Mouse (Mus musculus): ENCODE measurements at regions not wholly inside any gene's neighbourhood (a gene's known extent, or its start where the extent isn't known, plus 50 kb on each side); places are given as distances from the start of the nearest gene placed in this dataset.
A peak's percentile ranks its signal among the peaks of the same experiment; 100 is the strongest.

DNA sequence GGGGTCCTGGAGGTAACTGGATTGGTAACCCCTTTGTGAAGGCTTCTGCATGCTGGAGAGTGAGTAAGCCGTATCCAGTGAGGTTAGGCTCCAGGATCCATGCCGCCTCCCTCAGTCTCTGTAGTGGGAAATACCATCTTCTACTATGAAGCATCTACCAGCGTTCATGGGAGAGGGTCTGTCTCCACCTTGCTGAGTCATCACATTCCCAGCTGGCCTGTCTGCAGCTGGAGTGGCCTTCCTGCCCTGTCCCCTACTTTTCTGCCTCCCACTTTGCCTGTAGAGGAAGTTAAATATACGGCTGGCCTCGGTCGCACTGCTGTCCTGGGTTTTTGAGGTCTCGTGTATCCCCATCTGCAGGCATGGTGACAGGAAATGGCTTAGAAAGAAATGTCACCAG lies 78.0 kb upstream of the Sec14l1 start:
- no peak for DNase-seq (ENCODE audit: low read depth)

DNA sequence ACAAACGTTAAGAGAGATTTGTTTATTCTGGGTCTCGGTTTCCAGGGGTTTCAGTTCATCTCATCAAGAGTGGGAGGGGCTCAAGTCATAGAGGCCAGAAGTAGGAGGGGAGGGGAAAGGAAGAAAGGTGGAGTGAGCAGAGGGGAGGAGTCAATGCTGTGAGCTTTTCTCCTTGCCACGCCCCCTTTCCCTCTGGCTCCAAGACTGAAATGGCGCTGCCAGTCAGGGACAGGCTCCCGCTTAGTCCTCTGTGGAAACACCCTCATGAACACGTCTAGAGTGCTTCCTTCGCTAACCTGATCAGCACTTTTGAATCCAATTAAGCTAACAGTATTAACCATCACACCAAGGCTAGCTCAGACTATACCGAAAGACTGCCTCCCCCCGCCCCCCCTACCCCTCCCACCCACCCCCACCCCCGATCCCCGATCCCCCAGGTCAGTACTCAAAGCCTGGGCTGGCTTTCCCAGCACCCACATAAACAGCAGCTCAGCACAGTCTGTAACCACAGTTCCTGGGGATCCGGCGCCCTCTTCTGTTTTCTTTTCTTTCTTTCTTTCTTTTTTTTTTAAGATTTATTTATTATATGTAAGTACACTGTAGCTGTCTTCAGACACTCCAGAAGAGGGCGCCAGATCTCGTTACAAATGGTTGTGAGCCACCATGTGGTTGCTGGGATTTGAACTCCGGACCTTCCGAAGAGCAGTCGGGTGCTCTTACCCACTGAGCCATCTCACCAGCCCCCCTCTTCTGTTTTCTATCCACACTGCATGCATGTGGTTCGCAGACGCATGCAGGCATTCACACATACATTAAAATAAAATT lies 76.5 kb upstream of the Sec14l1 start:
- peak; percentile 35 for DNase-seq (ENCODE audit: low read depth)

DNA sequence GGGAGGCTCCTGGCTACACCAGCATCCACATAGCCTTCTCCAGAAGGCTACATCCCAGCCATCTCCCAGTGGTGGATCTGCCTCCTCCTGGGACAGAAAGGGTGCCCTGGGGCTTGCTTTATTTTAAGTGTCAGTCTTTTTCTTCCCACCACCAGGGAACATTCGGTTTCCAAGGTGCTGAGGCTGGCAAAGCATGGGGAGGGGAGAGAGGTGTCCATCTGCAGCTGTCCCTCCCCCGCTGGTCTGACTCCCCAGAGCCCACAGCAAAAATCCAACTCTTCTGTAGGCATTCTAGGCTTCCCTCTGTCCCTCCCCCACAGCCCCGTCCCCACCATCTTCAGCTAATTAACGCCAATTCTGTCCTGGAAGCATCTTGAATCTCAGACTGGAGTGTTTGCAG lies 74.1 kb upstream of the Sec14l1 start:
- no peak for DNase-seq (ENCODE audit: low read depth)

DNA sequence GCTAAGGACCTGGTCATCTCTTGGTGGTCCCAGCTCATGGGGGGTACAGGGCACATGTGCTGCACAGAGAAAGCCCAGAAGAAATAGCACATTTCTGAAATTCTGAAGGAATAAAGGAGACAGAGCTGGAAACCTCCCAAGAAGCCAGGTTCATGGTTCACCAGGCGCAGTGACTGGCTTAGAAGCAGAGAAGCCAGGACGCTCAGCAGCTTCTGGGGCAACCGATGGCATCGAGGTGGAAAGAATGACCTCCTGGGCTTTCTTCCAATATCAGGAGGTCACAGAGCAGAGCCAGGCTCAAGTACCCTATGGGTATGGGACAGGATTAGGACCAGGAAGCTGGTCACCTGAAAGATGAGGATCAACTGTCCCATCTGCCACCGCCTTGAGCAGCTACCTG lies 72.6 kb upstream of the Sec14l1 start:
- no peak for DNase-seq (ENCODE audit: low read depth)

DNA sequence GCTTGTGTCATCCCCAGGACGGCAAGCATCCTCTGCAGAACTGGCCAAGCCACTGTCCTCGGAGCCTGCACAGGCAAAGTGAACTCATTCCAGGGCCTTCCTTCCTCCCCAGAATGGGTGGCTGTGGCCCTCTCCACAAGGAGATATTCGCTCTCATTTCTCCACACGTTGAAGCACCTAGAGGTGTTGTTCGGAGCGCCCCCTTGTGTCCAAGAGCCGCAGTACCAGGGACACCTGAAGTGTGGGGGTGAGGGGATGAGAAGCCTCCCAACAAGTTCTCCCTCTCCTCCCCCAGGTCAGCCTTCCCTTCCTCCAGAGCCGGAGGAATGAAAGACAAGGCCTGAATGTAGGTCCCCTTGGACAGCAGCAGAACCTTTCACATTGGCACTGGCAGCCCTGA lies 71.4 kb upstream of the Sec14l1 start:
- DNase-seq (ENCODE audit: low read depth), result peak; percentile 76

DNA sequence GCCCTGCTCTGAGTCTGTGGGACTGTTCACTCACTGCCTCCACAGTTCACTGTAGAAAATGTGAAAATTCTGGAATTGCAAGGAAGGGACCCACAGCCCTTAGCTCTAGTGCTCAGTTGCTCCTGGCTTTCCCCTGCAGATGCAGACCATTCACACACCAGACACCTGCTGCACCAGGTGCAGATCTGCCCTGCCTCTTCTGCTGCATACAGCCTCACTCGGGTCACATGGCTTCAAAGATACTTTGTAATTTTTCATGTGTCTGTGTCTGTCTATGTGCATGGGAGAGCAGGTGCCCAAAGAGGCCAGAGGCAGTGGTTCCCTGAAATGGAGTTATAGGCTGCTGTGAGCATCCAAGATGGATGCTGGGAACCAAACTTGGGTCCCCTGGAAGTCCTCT lies 70.2 kb upstream of the Sec14l1 start:
- no peak for DNase-seq (ENCODE audit: low read depth)

DNA sequence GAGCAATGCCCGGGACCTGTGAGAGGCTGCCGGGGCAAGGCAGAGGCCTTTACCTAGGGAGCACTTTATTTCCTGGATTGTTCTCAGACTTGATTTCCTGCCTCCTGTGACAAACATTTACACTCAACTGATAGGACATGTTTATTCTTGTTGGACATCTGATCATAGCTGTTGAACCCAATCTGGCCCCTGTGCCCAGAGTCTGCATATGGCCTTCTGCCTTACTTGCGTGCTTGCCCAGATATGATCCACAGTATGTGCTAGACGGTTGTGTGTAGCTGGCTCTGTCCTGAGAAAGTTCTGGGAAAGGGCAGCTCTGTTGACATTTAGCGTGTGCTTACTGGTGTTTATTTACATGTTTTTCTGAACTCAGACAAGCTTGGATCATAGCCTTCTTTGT lies 68.3 kb upstream of the Sec14l1 start:
- no peak for DNase-seq (ENCODE audit: low read depth)

DNA sequence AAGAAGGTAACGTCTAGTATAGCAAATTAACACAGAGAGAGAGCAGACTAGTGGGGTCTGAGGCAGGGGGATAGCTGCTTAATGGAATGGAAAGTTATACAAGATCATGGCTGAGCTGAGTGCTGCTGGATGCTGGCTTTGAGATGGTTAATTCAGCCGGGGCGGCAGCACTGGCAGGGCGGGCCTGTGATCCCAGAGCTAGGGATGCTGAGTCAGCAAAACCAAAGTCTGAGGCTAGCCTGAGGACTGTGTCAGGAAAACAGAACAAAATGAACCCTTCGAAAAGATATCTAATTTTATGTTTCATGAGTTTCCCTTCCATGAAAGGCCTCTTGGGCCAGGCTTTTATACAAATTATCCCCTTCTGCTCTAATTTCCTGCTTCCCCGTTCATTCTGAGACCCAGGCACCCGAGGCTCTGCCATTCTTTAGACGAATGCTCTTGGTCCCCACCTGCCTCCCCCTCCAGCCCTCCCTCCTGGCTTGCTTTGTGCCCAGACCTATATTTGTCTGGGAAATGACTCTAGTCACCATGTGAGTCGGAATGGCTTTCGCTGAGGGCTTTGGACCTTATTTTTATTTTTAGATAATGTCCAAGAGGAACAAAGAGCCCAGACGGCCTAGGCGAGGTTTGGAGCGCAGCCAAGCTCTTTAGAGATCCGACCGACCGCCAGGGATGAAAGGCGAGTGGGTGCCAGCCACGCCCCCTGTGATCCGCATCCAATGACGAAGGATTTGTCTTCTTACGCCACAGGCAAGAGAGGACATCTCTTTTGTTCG lies 67.6 kb upstream of the Sec14l1 start:
- no peak for DNase-seq (ENCODE audit: low read depth)

DNA sequence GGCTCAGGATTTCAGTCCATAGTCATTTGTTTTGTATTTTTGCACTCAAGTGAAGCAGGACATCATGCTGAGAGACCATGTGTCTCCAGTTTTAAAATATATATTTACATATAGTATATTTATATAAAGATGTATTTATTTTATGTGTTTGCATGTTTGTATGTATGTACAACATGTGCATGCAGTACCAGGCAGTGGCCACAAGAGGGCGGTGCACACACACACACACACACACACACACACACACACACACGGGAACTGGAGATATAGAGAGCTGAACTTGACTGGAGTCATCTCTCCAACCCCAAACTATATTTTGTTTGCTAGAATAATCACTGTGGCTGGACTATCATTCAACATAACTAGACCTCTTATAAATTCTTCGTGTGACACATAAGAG lies 66.1 kb upstream of the Sec14l1 start:
- no peak for DNase-seq (ENCODE audit: low read depth)

DNA sequence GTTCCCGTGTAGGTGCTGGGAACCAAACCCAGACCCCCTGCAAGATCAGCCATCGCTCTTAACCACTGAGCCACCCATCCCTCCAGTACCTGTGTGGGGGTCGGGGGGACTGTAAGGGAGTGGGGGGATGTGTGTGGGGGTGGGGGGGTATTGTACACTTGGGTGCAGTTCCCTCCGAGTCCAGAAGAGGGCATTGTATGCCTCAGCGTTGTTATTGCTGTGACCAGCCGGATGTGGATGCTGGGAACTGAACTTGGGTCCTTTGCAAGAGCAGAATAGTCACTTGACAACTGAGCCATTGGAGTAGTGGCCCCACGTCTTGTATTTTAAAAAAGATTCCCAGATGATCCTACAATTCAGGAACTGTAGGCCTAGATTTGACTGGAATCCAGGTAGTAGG lies 64.2 kb upstream of the Sec14l1 start:
- no peak for DNase-seq (ENCODE audit: low read depth)

DNA sequence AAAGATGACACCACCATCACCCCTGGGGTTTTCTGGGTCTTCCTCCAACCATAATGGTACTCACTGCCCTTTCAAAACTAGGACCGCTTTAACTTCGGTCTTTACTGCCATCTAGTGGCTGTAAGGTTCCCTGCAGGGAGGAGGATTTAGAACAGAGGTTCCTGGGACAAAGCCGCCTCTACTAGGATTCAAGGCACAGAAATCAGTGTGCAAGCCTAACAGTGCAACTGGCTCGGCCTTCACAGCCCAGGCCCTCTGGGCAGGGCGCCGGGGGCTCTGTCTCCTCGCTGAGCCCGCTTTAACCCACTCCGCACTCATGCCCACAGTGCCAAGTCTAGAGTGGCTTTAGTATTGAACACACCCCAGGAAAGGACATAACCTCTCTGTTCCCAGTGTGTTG lies 58.0 kb upstream of the Sec14l1 start:
- peak; percentile 86 for DNase-seq (ENCODE audit: low read depth)

DNA sequence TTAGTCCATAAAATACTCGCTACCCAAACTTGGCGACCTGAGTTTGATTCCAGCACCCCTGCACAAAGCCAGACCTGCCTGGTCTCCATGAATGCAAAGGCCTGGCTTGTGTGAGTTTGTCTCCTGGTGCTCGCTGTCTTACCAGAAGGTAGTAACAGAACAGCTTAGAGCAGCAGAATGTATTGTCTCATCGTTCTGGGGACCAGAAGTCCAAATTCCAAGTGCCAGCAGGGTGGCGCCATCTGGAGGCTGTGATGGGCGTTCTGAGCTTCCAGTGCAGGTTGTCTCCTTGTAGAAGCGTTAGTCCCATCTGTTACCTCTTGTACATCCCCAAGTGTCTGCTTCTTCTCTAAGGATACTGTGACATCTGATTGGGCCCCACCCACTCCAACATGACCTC lies 57.5 kb upstream of the Sec14l1 start:
- DNase-seq (ENCODE audit: low read depth), result peak; percentile 57

DNA sequence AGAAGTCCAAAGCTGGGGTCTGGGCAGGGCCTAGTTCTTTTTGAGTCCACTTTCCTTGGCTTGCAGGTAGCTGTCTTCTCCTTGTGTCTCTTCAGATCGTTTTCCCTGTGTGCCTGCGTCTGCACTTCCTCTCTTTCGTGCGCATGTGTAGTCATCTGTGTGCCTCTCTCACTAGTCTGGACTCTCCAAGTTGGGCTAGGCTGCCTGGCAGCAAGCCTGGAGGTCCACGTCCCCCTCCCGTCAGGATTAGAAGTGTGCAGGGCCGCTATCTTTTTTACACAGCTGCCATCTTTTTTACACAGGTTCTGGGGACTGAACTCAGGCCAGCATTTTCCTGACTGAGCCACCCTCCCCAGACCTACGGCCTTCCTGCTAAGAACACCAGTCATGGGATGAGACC lies 55.8 kb upstream of the Sec14l1 start:
- no peak for DNase-seq (ENCODE audit: low read depth)

DNA sequence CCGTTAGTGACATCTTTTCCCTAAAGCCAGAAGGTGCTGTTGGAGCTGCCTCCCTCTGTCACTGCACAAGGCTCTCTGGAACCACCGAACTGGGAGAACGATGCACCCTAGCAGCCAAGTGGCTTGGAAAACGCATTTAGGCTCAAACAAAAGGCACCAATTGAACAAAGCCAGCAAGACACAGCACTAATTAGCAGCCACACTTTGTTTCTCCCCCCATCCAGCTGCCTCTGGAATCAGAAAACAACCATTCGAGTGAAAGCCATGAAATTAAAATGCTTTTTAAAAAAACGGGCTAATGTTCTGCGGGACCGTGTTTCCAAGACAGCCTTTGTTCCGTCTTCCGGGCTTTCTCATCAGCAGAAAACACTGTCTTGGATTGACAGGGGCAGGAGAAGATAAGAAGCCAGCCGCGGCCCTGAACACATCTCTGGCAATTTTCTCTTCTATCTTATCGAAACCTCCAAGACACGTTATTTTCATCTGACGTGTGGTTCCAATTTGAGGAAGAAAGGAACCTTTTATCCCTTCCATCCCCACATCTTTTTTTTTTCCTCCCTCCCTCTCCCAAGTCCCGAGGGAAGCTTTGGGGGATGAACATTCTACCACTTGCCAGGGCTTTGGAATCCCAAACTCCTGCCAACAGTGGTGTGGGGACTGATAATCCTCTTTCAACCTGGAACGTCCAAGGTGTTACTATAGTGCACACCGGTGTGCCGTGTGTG lies 54.8 kb upstream of the Sec14l1 start:
- DNase-seq (ENCODE audit: low read depth), result no peak

DNA sequence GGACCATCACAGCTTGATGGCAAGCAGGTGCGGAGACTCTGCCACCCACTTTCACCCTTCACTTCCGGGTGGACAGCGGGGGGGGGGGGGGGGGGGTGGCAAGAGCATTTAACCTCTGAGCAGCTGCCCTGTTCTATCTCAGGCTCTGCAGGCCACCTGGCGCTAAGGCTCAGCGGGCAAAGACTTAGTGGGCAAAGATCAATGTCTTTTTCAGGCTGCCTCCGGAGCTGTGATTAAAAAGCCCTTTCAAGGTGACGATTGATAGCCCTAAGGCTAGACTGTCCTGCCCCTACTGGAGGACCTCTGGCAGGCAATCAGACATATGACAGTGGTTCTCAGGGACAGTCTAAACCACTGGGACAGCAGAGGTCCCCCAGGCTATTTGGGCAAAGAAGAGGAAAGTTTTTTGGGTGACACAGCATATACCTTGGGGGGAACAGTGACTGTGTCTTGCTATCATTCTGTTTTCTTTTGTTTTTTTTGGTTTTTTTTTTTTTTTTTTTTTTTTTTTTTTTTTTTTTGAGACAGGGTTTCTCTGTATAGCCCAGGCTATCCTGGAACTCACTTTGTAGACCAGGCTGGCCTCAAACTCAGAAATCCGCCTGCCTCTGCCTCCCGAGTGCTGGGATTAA lies 54.1 kb upstream of the Sec14l1 start:
- no peak for DNase-seq (ENCODE audit: low read depth)

DNA sequence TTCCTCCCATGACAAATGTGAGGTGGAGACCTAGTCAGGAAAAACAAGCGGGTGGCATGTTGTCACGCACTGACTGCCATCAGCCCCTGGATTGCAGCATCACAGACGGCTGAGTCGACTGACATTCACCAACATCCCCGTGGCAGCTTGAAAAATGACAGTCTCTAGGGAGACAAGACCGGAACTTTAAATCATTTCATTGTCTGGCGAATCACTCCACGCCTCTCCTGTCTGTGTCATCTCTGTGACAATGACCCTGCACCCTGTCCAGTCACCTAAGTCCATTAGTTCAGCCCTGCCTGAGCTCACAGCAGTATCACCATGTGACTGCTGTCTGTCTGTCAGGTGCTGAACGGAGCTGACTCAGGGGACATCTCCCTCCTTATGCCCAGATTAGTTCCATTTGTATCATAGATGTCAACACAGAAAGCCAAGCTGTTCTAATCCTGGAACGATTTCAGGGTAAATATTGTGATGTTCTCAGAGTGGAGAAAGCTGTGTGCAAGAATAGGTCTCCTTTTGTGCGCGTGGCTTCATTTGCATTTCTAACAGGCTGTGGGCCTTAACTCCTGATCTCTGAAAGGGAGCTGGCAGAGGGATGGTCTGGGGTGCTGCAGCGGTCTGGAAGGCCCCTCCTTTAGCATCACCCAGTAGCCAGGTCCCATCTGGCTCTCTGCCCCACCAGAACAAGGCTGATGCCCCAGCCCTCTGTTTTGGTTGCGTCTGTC lies 52.0 kb upstream of the Sec14l1 start:
- DNase-seq (ENCODE audit: low read depth), result no peak
